Mouse (Mus musculus) frontal cortex, postnatal 36 days (tissue): ENCODE measurements around the gene Glra4.
A peak's percentile ranks its signal among the peaks of the same experiment; 100 is the strongest.
"Not testable (repeated sequence)": the region's sequence is repeated elsewhere in the genome, so short reads cannot be mapped to it uniquely, and the experiment has no call there.

Experiments
- DNase-seq, 2 experiments: peaks; one replicate each; pipeline ENCODE4 v3.0.0; 2022; ENCODE audit warnings: low spot score in 2 of 2

Gene Glra4

DNA sequence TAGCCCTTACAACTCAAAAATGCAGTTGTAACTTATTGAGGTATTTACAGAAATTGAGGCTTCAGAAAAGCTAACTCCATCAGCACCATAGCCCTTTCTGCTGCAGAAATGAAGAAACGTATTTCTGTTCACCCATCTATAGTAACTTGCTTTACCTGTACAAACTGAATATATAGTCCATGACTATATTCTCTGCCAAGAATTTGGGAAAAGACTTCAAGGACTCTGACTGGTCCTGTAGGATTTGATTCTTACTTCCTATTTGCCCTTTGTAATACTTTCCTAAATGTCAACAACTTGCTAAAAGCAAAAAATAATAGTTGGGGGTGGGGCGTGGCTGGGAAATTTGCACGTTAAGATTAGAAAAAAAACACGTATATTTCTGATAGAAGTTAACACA is 47.9 kb downstream of the Glra4 start:
- DNase-seq: no peak

- DNase-seq: not testable (repeated sequence)
Observed at GRCm38 (mm10) chrX:136714742-136715474, 65.0 kb downstream of the Glra4 start.

DNA sequence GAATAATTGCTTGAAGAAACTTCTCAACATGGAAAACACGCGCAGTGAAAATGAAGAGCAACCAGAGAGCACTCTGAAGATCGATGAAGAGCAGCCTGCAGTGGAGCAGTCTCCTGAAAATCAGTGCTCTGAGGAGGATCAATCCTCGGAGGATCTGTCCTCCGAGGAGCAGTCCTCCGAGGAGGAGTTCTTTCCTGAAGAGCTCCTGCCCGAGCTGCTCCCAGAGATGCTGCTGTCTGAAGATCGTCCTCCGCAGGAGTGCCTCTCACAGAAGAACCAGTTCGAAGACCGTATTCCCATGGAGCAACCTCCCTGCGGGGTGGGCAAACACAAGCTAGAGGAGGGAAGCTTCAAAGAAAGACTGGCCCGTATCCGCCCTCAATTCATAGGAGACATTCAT is 71.2 kb downstream of the Glra4 start:
- peak in 1 of 2 experiments; percentile 9 for DNase-seq

DNA sequence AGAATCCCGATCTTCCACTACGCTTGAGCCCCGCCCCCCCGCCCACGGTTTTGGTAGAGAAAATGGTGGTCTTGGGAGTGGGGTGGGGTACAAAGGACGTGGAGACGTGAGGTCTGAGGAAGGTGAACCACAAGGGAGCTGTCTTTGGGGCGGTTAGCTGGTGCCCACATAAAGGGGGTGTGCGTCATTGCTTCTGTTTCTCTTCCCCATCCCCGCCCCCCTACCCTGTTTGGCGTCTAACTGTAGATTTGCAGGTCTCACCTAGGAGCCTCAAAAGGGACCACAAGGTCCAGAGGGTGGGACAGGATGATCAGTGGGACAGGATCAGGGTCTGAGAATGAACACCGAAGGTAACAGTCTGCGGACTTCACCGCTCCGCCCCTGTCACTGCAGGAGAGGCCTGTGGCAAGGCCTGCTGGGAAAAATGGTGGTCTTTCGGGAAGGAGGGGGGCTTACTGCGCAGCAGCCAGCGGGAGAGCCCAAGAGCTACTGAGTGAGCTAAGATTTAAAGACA is 71.7 kb downstream of the Glra4 start:
- DNase-seq: peak; percentile 36 to 41
